Mouse (Mus musculus): ENCODE measurements around the gene Cep128. TPM values are rescaled to one million over a fixed set of nuclear protein-coding genes. Genes with fewer than 3 reads are reported as not detected.

The Cep128 gene
- polyA plus RNA-seq (2017; shearing (Covaris generic)), result 5.5 TPM

GRCm38 (mm10) chr12:91384281-91385017, at the start of gene Cep128, which contains the start of gene Tshr:
Gene Cep128 (minus strand): TSS chr12:91384409.
Gene Tshr (plus strand): TSS chr12:91384563.

Other genes starting within 250 kb of the Cep128 start
- 0.82 TPM for gene Tshr, start 154 bp upstream of the Cep128 start, polyA plus RNA-seq (2017; shearing (Covaris generic))
- 30.0 TPM for gene Gtf2a1, start 206.1 kb upstream of the Cep128 start, polyA plus RNA-seq (2017; shearing (Covaris generic))